Mouse (Mus musculus) heart, adult 2 months (tissue): ENCODE data around the gene BC034090. TPM values are rescaled to one million over a fixed set of nuclear protein-coding genes. Genes with fewer than 3 reads are reported as not detected.

ENCODE experiments used
- DNase-seq, 2 experiments: peaks; one replicate each; pipeline ENCODE4 v3.0.0; 2021
- H3K27ac ChIP-seq: fragments of 200-600 bp; 2 replicates; pipeline ENCODE4 v1.8.1; 2022
- H3K27me3 ChIP-seq: fragments of 200-500 bp; 2 replicates; pipeline ENCODE4 v1.6.1; 2012; ENCODE audit warnings: mild to moderate bottlenecking, low read length, inconsistent platforms, mixed read lengths; ENCODE audit not compliant: control insufficient read depth, insufficient read depth
- H3K36me3 ChIP-seq: fragments of 200-500 bp; 2 replicates; pipeline ENCODE4 v1.6.1; 2012; ENCODE audit warnings: low read length, inconsistent platforms; ENCODE audit not compliant: control insufficient read depth, insufficient read depth
- H3K4me1 ChIP-seq: fragments of 200-500 bp; 2 replicates; pipeline ENCODE4 v1.6.1; 2011; ENCODE audit warnings: low read length; ENCODE audit not compliant: control insufficient read depth, insufficient read depth
- H3K4me3 ChIP-seq: fragments of 200-600 bp; 2 replicates; pipeline ENCODE4 v1.8.1; 2022
- H3K79me2 ChIP-seq: fragments of 200-500 bp; replicated peaks from 2 replicates; pipeline ENCODE4 v1.6.1; 2012; ENCODE audit warnings: mild to moderate bottlenecking, inconsistent platforms, low read length, moderate library complexity, mixed read lengths; ENCODE audit not compliant: control insufficient read depth, insufficient read depth
- H3K9ac ChIP-seq: fragments of 200-500 bp; 2 replicates; pipeline ENCODE4 v1.6.1; 2012; ENCODE audit warnings: low read depth, mild to moderate bottlenecking, control low read depth, inconsistent platforms, low read length, mixed read lengths
- CTCF ChIP-seq: fragments of 200-600 bp; IDR thresholded peaks from 2 replicates; pipeline ENCODE4 v1.8.1; 2022; ENCODE audit warnings: antibody characterized with exemption, mild to moderate bottlenecking, moderate library complexity
- EP300 ChIP-seq: fragments of 200-500 bp; IDR thresholded peaks from 2 replicates; pipeline ENCODE4 v1.6.1; 2011; ENCODE audit warnings: low read depth, low read length, control low read depth; ENCODE audit not compliant: insufficient read depth
- POLR2A ChIP-seq: fragments of 200-500 bp; IDR thresholded peaks from 2 replicates; pipeline ENCODE4 v1.6.1; 2011; ENCODE audit warnings: mild to moderate bottlenecking, low read depth, low read length, control low read depth; ENCODE audit not compliant: insufficient read depth
- WGBS: fragments of 180-500 bp; shearing (Covaris S2); methylation state at CpG from one replicate; pipeline ENCODE4 v1.1.7; 2018; 5-methylcytosine and 5-hydroxymethylcytosine counted together
- intact Hi-C: fragments of 180-260 bp; cut with DNase I; formaldehyde crosslinking; loops from one replicate; pipeline ENCODE4 v1.15.1; 2025
- polyA plus RNA-seq: library from polyadenylated mRNA; depleted of rRNA; stranded (reverse); fragments of >200 nt; gene quantifications from 2 replicates; pipeline ENCODE4 v1.2.3, GENCODE M21; 2012
- total RNA-seq, 2 experiments: library from RNA; stranded (reverse); gene quantifications; 2 replicates each; pipeline ENCODE4 v1.2.3; 2021

Gene BC034090
- total and polyA plus RNA-seq, 3 experiments = 31.8 to 37.5 (median 37.2) TPM

DNA sequence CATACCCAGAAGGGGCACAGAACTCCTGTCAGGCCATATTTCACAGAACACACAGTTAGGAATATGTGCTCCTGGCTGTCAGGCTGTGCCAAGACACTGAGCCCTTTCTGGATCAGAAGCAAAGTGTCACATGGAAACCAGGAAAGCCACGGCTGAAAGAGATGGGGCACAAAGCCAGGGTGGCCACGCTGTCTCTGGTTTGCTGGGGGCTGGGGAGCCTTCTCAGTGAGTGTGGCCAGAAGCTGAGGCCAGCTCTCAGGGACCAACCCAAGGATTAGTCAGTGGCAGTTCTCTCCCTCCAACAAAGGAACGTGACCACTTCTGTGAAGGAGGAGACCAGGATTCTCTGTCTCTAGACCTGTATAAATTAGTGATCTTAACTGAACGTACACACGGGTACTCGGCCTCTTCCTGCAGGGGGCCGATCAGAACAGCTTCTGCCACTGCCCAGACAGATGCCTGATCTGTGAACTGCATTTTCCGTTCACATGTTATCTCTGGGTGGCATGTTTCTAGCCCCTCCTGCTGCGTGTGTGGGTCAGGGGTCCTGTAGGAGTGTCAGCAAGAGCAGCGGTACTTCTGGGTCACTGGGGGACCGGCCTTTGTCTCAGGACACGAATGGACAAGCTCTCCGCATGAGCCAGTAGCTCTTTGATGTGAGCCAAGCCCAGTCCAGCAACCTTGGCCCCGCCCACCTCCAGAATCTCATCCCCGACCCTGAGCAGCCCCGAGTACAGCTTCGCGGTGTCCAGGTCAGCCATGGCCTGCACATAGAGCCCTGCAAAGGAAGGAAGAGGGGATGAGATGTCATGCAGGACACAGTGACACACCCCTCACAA, 31.1 kb downstream of the BC034090 start:
- H3K79me2 ChIP-seq = no peaks in the 10 kb centered on the region
- WGBS = 29% methylated on average over 18 of the region's 18 CpGs
- H3K4me3 ChIP-seq = no peak overlapping the region
- intact Hi-C loops = loop anchor here (5.0 kb wide), 1 partner anchor 56 kb away; the partner anchor contains the start of gene Stx6
- no peaks in the 10 kb centered on the region for H3K27me3 ChIP-seq
- TF ChIP-seq POLR2A (no peak), EP300 (0 out of 2 replicates have a peak, but pooled peaks have one; percentile 29)
- H3K27ac ChIP-seq = peak overlapping the region; percentile 34; the same call in 1 of the 2 replicates
- DNase-seq = peak; percentile 58 to 67
- peaks cover 17% of the 10 kb centered on the region for H3K4me1 ChIP-seq
- 0 out of 2 replicates have a peak overlapping the region, but pooled peaks have one; percentile 15 for H3K9ac ChIP-seq
- no peaks in the 10 kb centered on the region for H3K36me3 ChIP-seq

DNA sequence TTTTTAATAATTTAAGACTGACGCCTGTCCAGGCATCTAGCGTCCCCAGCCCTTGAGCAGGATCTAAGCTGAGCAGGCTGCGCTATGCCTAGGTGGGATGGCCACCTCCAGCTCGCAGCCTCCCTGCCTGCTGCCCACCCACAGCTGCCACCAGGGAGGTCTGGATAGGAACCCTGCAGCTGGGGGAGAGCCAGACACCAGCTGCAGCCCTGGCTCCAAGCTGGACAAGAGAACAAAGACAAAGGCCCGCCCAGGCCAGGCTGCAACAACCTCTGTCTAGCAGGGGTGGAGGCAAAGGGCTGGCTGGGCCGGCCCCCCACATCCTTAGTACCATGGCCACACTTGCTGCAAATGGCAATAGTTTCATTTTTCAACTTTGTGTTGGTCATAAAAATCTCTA, 31.8 kb downstream of the BC034090 start:
- 33% methylated on average over 6 of the region's 6 CpGs for WGBS
- no peaks in the 10 kb centered on the region for H3K79me2 ChIP-seq
- H3K9ac ChIP-seq = peak overlapping the region; percentile 32
- intact Hi-C loops = loop anchor here (5.0 kb wide), 1 partner anchor 55 kb away; the partner anchor contains the start of gene Stx6
- H3K4me3 ChIP-seq = no peak overlapping the region
- peaks cover 17% of the 10 kb centered on the region for H3K4me1 ChIP-seq
- no peaks in the 10 kb centered on the region for H3K36me3 ChIP-seq
- peak; percentile 43 to 51 for DNase-seq
- H3K27ac ChIP-seq = no peak overlapping the region; the same call in 1 of the 2 replicates
- TF ChIP-seq EP300 (no peak), CTCF (no peak), POLR2A (no peak)
- H3K27me3 ChIP-seq = no peaks in the 10 kb centered on the region

DNA sequence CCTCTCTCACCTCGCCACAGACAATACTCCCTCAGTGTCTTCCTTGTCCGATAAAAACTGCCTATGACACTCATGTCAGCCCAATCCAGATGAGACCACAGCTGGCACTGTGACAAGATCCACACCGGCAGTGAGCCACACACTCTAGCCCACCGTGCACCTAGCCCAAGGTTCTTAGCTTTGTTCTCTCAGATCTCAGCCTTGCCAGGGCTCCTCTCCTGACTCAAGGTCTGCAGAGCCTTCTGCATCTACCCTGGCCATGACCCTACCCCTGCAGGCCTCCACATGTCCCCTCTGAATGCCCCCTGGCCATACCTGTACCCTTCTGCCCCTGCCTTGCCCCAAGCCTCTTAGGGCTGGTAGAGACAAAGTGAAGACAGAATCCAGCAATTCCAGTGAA, 32.2 kb downstream of the BC034090 start:
- WGBS = 24% methylated on average over 4 of the region's 4 CpGs
- Histone ChIP-seq H3K36me3 (no peaks in the 10 kb centered on the region), H3K79me2 (no peaks in the 10 kb centered on the region), H3K4me3 (no peak overlapping the region), H3K27me3 (no peaks in the 10 kb centered on the region), H3K9ac (no peak overlapping the region), H3K4me1 (peaks cover 17% of the 10 kb centered on the region), H3K27ac (no peak overlapping the region)
- TF ChIP-seq EP300 (no peak), CTCF (no peak)
- intact Hi-C loops = loop anchor here (5.0 kb wide), 1 partner anchor 55 kb away; the partner anchor contains the start of gene Stx6
- peak in 1 of 2 experiments; percentile 21 for DNase-seq

DNA sequence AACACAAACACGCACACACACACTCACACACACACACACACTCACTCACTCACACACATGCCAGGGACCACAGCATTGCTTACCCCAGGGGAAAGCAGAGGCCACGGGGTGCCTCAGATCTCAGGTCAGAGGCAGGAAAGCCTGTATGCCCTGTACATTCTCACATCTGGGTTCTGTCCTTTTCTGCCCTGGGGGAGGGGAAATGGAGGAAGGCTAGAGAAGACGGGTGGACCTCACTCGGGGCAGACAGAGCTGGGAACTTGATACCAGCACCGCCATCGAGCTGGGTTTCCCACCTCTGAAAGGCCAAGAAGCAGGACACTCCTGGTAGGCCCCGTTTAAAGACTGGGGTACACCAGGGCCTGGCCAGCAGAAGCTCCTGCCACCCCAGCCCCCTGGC, 33.2 kb downstream of the BC034090 start:
- Histone ChIP-seq H3K36me3 (no peaks in the 10 kb centered on the region), H3K9ac (no peak overlapping the region), H3K27me3 (no peaks in the 10 kb centered on the region), H3K4me3 (no peak overlapping the region), H3K79me2 (no peaks in the 10 kb centered on the region), H3K27ac (no peak overlapping the region), H3K4me1 (peaks cover 17% of the 10 kb centered on the region)
- TF ChIP-seq POLR2A = no peak
- no peak for TF ChIP-seq EP300
- TF ChIP-seq CTCF = no peak
- intact Hi-C loops = loop anchor here (5.0 kb wide), 1 partner anchor 54 kb away; the partner anchor contains the start of gene Stx6
- 44% methylated on average over 7 of the region's 7 CpGs for WGBS
- peak in 1 of 2 experiments; percentile 15 for DNase-seq

DNA sequence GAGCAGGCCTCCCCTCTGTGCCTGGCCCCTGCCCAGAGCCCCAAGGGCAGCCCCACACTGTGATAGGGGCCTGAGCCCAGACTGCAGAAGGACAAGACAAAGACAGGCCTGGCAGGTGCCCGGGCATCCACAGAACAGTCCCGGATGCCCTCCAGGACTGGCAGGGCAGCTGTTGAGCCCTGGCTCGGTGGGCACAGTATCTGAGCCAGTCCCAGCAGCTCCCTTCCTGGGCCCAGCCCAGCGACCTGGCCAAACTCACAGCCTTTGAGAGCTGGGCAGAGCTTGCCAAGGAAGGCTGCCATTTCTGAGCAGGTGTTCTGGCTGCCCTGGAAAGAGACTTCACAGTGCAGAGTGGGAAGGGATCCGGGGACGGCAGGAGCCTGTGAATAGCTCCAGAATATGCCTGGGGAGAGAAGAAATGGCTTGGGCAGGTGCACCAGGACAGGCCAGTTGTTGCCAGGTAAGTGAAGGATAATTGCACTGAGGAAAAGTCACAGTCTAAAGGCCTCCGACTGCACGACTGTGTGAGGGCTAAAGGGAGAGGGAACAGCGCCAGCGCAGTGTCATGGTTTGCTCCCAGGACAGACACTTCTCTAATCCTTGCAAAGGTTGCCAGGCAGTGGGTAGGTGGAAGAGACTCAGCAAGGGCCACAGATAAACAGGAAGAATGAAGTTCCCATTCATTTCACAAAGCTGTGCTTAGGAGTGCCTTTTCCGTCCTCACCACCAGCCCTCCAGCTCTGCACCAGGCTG, 34.1 kb downstream of the BC034090 start:
- no peak overlapping the region for H3K4me3 ChIP-seq
- no peaks in the 10 kb centered on the region for H3K27me3 ChIP-seq
- WGBS = 40% methylated on average over 11 of the region's 11 CpGs
- no peaks in the 10 kb centered on the region for H3K79me2 ChIP-seq
- no peak overlapping the region for H3K9ac ChIP-seq
- no peaks in the 10 kb centered on the region for H3K36me3 ChIP-seq
- H3K4me1 ChIP-seq = peaks cover 17% of the 10 kb centered on the region
- TF ChIP-seq EP300 (peak; percentile 53), CTCF (no peak)
- H3K27ac ChIP-seq = peak overlapping the region; percentile 48
- DNase-seq = peak; percentile 58 to 80
- intact Hi-C loops = loop anchor here (5.0 kb wide), 1 partner anchor 53 kb away; the partner anchor contains the start of gene Stx6

DNA sequence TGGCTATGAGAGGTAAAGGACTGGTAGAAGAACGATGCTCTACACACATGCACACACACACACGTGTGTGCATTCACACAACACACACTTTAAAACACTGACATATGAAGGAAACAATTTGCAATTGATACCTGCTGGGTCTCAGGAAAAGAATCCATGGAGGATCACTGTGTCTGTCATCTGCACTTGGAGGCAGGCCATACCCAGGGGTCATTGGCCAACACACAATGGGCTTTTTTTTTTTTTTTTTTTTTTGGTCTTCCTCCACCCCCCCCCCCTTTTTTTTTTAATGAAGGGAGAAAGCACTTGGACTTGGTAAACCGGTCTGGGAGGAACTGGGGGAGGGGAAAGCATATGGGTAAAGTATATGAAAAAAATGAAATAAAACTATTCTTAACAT, 36.4 kb downstream of the BC034090 start:
- no peak for DNase-seq
- intact Hi-C loops = no loop called here
- Histone ChIP-seq H3K27me3 (no peaks in the 10 kb centered on the region), H3K4me3 (no peak overlapping the region), H3K36me3 (no peaks in the 10 kb centered on the region), H3K4me1 (peaks cover 10% of the 10 kb centered on the region), H3K27ac (no peak overlapping the region), H3K9ac (no peak overlapping the region), H3K79me2 (no peaks in the 10 kb centered on the region)
- WGBS = 63% methylated on average over 3 of the region's 3 CpGs
- TF ChIP-seq CTCF (no peak), EP300 (no peak), POLR2A (no peak)
